Mouse (Mus musculus): ENCODE measurements around the gene Isx. TPM values are rescaled to one million over a fixed set of nuclear protein-coding genes. Genes with fewer than 3 reads are reported as not detected.
A peak's percentile ranks its signal among the peaks of the same experiment; 100 is the strongest.

Isx gene
- polyA plus RNA-seq (2016; fragmentation: Nextera tagmentation; extraction: Ambion mirVana), result not detected in 2 replicates

DNA sequence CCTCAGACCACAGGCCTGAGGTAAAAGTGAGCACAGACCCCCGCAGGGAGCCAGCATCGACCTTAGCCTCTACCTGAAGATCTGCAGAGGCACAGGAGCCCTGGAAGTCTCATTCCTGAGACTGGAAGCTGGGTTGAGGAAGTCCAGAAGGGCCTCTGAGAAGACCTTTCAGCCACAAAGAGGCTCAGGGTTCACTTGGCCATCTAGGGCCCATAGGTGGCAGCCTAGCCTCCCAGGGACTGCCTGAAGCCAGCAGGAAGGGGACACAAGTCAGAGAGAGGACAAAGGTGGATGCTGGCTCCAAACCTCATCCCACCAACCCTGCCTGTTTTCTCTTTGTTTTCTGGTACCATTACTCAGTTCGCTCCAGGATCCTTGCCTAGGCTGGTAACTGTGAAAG, at the start of gene Isx:
Isx (plus strand) TSS at position 234 of the 400 bp plus-strand sequence.
- no peaks in the 10 kb centered on the region for H3K4me1 ChIP-seq
- H3K4me3 ChIP-seq, result no peak within 1 kb of the TSS
- DNase-seq (ENCODE audit: low spot score), result no peak
- H3K9me3 ChIP-seq, result no peaks in the 10 kb centered on the region
- no peaks in the 10 kb centered on the region for H3K36me3 ChIP-seq (replicated peaks)
- H3K27ac ChIP-seq (replicated peaks), result no peak within 1 kb of the TSS
- no peaks in the 10 kb centered on the region for H3K27me3 ChIP-seq (replicated peaks; ENCODE audit: low read depth, poor library complexity, severe bottlenecking)
- WGBS, result 85% methylated on average over 3 of the region's 3 CpGs

GRCm38 (mm10) chr8:74827689-74828088, 45.3 kb upstream of the Isx start:
- DNase-seq (ENCODE audit: low spot score), result no peak
- H3K27me3 ChIP-seq (replicated peaks; ENCODE audit: low read depth, poor library complexity, severe bottlenecking), result no peaks in the 10 kb centered on the region
- WGBS, result 75% methylated on average over 3 of the region's 3 CpGs
- no peak overlapping the region for H3K4me3 ChIP-seq
- no peaks in the 10 kb centered on the region for H3K9me3 ChIP-seq
- no peak overlapping the region for H3K27ac ChIP-seq (replicated peaks)
- H3K36me3 ChIP-seq (replicated peaks), result no peaks in the 10 kb centered on the region
- H3K4me1 ChIP-seq, result 0 out of 2 replicates have a peak, but pooled peaks cover 2% of the 10 kb centered on the region

- no peaks in the 10 kb centered on the region for H3K9me3 ChIP-seq
- no peaks in the 10 kb centered on the region for H3K36me3 ChIP-seq (replicated peaks)
- no peak overlapping the region for H3K4me3 ChIP-seq
- H3K27ac ChIP-seq (replicated peaks), result no peak overlapping the region
- WGBS, result 77% methylated on average over 5 of the region's 5 CpGs
- H3K4me1 ChIP-seq, result 0 out of 2 replicates have a peak, but pooled peaks cover 2% of the 10 kb centered on the region
- no peaks in the 10 kb centered on the region for H3K27me3 ChIP-seq (replicated peaks; ENCODE audit: low read depth, poor library complexity, severe bottlenecking)
- DNase-seq (ENCODE audit: low spot score), result no peak
Observed at GRCm38 (mm10) chr8:74831322-74831721, 41.7 kb upstream of the Isx start.

GRCm38 (mm10) chr8:74834246-74834645, 38.7 kb upstream of the Isx start:
- 69% methylated on average over 1 of the region's 1 CpGs for WGBS
- Histone ChIP-seq H3K9me3 (no peaks in the 10 kb centered on the region), H3K27me3 (replicated peaks; ENCODE audit: low read depth, poor library complexity, severe bottlenecking) (no peaks in the 10 kb centered on the region), H3K27ac (replicated peaks) (no peak overlapping the region), H3K4me3 (no peak overlapping the region), H3K4me1 (0 out of 2 replicates have a peak, but pooled peaks cover 2% of the 10 kb centered on the region), H3K36me3 (replicated peaks) (no peaks in the 10 kb centered on the region)
- no peak for DNase-seq (ENCODE audit: low spot score)

DNA sequence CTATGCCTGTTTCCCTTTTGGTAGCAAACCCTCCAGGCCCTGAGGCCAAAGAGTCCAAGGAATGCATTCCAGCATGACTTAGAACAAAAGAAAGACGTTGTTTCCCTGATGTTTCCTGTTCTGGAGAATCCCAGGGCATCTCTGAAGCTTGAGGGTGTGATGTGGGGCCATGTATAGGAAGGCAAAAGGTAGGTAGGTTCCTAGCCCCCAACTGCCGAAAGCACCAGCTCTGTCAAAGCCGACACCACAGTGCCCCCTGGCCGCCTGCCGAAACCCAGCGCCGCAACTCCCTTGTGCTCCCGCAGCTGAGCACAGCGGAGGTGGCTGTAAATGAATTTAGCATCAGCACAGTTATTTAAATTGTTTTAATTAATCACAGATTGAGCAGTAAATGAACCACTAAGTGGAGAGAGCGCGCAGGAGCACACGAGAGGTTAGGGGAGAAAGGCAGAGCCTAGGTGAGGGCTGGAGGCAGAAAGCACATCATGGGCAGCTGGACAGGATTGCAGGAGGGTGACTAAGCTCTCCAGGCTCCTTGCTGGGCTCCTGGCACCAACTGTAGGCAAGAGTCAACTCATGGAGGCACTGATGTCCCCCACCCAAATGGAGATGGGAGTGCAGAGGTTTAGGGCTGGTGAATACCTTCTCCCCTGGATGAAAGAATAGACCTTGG, 25.5 kb upstream of the Isx start:
- H3K27me3 ChIP-seq (replicated peaks; ENCODE audit: low read depth, poor library complexity, severe bottlenecking), result no peaks in the 10 kb centered on the region
- H3K27ac ChIP-seq (replicated peaks), result no peak overlapping the region
- H3K4me3 ChIP-seq, result no peak overlapping the region
- H3K9me3 ChIP-seq, result no peaks in the 10 kb centered on the region
- 15% methylated on average over 12 of the region's 12 CpGs for WGBS
- no peaks in the 10 kb centered on the region for H3K36me3 ChIP-seq (replicated peaks)
- no peaks in the 10 kb centered on the region for H3K4me1 ChIP-seq
- peak; percentile 41 for DNase-seq (ENCODE audit: low spot score)

- H3K9me3 ChIP-seq, result no peaks in the 10 kb centered on the region
- no peak for DNase-seq (ENCODE audit: low spot score)
- H3K4me1 ChIP-seq, result no peaks in the 10 kb centered on the region
- WGBS, result 95% methylated on average over 1 of the region's 1 CpGs
- no peaks in the 10 kb centered on the region for H3K36me3 ChIP-seq (replicated peaks)
- H3K4me3 ChIP-seq, result no peak overlapping the region
- no peak overlapping the region for H3K27ac ChIP-seq (replicated peaks)
- H3K27me3 ChIP-seq (replicated peaks; ENCODE audit: low read depth, poor library complexity, severe bottlenecking), result no peaks in the 10 kb centered on the region
Observed at GRCm38 (mm10) chr8:74848707-74849106, 24.3 kb upstream of the Isx start.

GRCm38 (mm10) chr8:74850971-74851370, 22.0 kb upstream of the Isx start:
- no peaks in the 10 kb centered on the region for H3K36me3 ChIP-seq (replicated peaks)
- no peaks in the 10 kb centered on the region for H3K9me3 ChIP-seq
- no peak for DNase-seq (ENCODE audit: low spot score)
- H3K4me3 ChIP-seq, result no peak overlapping the region
- H3K27me3 ChIP-seq (replicated peaks; ENCODE audit: low read depth, poor library complexity, severe bottlenecking), result no peaks in the 10 kb centered on the region
- no peak overlapping the region for H3K27ac ChIP-seq (replicated peaks)
- H3K4me1 ChIP-seq, result no peaks in the 10 kb centered on the region

DNA sequence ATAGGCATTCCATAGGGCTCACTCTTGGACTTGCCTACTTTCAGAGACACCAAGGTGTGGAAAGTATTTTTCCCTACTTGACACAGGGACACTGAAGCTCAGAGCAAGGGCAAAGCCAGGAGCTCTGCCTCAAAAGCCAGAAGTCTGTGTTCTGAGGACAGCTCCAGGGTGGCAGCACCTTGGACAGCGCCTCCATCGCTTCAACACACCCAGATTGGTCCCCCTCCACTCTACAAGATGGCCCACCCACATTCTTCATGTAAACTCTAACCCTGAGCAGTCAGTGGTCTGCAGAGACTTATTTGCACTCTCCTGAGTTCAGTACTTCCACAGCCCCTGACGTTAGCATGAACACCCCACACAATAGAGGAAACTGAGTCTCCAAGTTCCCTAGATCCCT, 21.1 kb upstream of the Isx start:
- Histone ChIP-seq H3K27me3 (replicated peaks; ENCODE audit: low read depth, poor library complexity, severe bottlenecking) (no peaks in the 10 kb centered on the region), H3K4me1 (no peaks in the 10 kb centered on the region), H3K27ac (replicated peaks) (no peak overlapping the region), H3K4me3 (no peak overlapping the region), H3K9me3 (no peaks in the 10 kb centered on the region), H3K36me3 (replicated peaks) (no peaks in the 10 kb centered on the region)
- peak; percentile 78 for DNase-seq (ENCODE audit: low spot score)
- 19% methylated on average over 3 of the region's 3 CpGs for WGBS

DNA sequence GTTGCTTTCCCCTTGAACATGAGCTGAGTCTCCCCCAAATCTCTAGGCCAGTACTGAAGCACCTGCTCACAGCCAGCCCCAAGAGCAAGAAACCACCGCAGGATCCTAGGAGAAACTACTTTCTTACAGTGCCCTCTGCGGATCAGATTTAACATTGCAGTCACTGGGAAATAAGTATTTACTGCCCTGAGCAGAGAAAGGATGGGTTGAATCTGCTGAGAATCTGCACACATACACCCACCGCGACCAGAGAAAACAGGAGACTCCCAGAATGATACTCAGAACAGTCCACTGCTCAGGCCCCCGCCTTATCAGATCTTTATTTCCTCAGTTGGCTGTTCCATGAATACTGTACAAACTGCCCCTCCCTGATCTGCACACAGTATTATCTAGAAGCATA, 19.5 kb upstream of the Isx start:
- Histone ChIP-seq H3K9me3 (no peaks in the 10 kb centered on the region), H3K27me3 (replicated peaks; ENCODE audit: low read depth, poor library complexity, severe bottlenecking) (no peaks in the 10 kb centered on the region), H3K36me3 (replicated peaks) (no peaks in the 10 kb centered on the region), H3K27ac (replicated peaks) (no peak overlapping the region), H3K4me3 (no peak overlapping the region), H3K4me1 (no peaks in the 10 kb centered on the region)
- no peak for DNase-seq (ENCODE audit: low spot score)
- WGBS, result 29% methylated on average over 5 of the region's 5 CpGs

DNA sequence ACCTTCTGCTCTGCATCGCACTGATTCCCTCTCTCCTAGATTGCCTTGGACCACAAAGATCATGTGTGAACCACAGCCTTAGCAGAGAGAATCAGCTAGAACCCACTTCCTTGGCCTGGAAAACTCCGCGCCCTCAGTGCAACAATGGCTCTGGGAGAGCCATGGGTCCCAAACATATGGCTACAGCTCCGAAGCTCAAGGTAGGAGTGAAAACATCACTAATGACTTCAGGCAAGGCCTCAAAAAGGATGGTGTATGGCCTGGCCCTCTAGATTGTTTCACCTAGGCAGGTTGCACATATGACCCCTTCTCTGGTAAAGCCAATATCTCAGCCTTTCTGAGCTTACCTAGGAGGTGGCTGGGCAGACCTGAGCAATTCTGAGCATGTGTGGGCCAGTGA, 18.2 kb upstream of the Isx start:
- H3K36me3 ChIP-seq (replicated peaks), result no peaks in the 10 kb centered on the region
- no peak overlapping the region for H3K27ac ChIP-seq (replicated peaks)
- no peaks in the 10 kb centered on the region for H3K4me1 ChIP-seq
- no peaks in the 10 kb centered on the region for H3K27me3 ChIP-seq (replicated peaks; ENCODE audit: low read depth, poor library complexity, severe bottlenecking)
- H3K9me3 ChIP-seq, result no peaks in the 10 kb centered on the region
- WGBS, result 95% methylated on average over 4 of the region's 4 CpGs
- no peak for DNase-seq (ENCODE audit: low spot score)
- H3K4me3 ChIP-seq, result no peak overlapping the region

DNA sequence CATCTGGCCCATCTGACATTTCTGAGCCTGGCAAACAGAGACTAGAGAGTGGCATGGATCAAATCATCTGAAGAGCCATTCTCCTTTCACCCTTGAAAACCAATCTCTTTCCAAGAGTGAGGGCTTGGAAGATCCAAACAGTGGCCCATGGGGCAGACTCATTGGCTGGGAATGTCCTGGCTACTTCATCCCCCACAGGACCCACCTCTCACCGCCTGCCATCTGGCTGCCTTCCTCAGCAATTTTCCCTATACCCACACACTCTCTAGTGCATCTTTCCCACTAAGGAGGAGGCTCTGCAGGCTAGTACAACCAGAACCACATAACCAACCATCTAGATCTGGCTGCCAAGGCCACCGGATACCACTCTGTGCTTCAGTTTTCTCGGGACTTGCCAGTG, 17.6 kb upstream of the Isx start:
- H3K27ac ChIP-seq (replicated peaks), result no peak overlapping the region
- H3K9me3 ChIP-seq, result no peaks in the 10 kb centered on the region
- no peak overlapping the region for H3K4me3 ChIP-seq
- no peak for DNase-seq (ENCODE audit: low spot score)
- 93% methylated on average over 3 of the region's 3 CpGs for WGBS
- H3K36me3 ChIP-seq (replicated peaks), result no peaks in the 10 kb centered on the region
- H3K27me3 ChIP-seq (replicated peaks; ENCODE audit: low read depth, poor library complexity, severe bottlenecking), result no peaks in the 10 kb centered on the region
- no peaks in the 10 kb centered on the region for H3K4me1 ChIP-seq

- Histone ChIP-seq H3K4me3 (no peak overlapping the region), H3K9me3 (no peaks in the 10 kb centered on the region), H3K36me3 (replicated peaks) (no peaks in the 10 kb centered on the region), H3K27ac (replicated peaks) (no peak overlapping the region), H3K4me1 (no peaks in the 10 kb centered on the region), H3K27me3 (replicated peaks; ENCODE audit: low read depth, poor library complexity, severe bottlenecking) (no peaks in the 10 kb centered on the region)
- WGBS, result 92% methylated on average over 4 of the region's 4 CpGs
- DNase-seq (ENCODE audit: low spot score), result no peak
Observed at GRCm38 (mm10) chr8:74859241-74859640, 13.7 kb upstream of the Isx start.

DNA sequence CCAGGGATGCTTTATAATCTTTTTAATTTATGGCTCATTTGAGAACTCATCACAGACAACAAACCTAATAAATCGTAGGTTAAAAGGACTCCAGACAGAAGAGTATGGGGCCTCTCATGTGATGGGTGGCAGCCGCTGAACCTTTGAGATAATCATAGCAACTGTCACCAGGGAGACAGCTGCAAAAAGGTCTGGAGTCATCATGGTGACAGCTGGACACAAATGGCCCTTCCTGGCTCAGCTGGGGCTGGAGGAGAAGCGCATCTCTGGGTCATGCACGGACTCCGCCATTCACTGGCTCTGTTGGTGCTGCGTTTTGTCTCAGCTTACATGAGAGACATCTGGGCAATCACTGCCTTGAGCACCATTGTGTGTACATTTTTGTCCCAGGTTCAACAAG, 12.5 kb upstream of the Isx start:
- DNase-seq (ENCODE audit: low spot score), result no peak

More for the DNA sequence above, 12.5 kb upstream of the Isx start:
- Histone ChIP-seq H3K36me3 (replicated peaks) (no peaks in the 10 kb centered on the region), H3K4me3 (no peak overlapping the region), H3K27ac (replicated peaks) (no peak overlapping the region), H3K27me3 (replicated peaks; ENCODE audit: low read depth, poor library complexity, severe bottlenecking) (no peaks in the 10 kb centered on the region), H3K9me3 (no peaks in the 10 kb centered on the region), H3K4me1 (no peaks in the 10 kb centered on the region)
- 81% methylated on average over 6 of the region's 6 CpGs for WGBS

Data from embryonic facial prominence, embryonic 10.5 days (tissue).